Mouse (Mus musculus) gastrocnemius, postnatal 36 days (tissue): ENCODE measurements around the gene Crybg3. TPM values are rescaled to one million over a fixed set of nuclear protein-coding genes. Genes with fewer than 3 reads are reported as not detected.
"Not testable (repeated sequence)": the region's sequence is repeated elsewhere in the genome, so short reads cannot be mapped to it uniquely, and the experiment has no call there.

ENCODE experiments used
- DNase-seq, 2 experiments: peaks; one replicate each; pipeline ENCODE4 v3.0.0; 2022
- intact Hi-C: fragments of 180-260 bp; cut with DNase I; formaldehyde crosslinking; loops from one replicate; pipeline ENCODE4 v1.15.1; 2025
- total RNA-seq, 2 experiments: library from RNA; stranded (reverse); gene quantifications; 2 replicates each; pipeline ENCODE4 v1.2.3; 2021

The Crybg3 gene
- total RNA-seq, 2 experiments from 2014 or later, result 33.7 TPM

DNA sequence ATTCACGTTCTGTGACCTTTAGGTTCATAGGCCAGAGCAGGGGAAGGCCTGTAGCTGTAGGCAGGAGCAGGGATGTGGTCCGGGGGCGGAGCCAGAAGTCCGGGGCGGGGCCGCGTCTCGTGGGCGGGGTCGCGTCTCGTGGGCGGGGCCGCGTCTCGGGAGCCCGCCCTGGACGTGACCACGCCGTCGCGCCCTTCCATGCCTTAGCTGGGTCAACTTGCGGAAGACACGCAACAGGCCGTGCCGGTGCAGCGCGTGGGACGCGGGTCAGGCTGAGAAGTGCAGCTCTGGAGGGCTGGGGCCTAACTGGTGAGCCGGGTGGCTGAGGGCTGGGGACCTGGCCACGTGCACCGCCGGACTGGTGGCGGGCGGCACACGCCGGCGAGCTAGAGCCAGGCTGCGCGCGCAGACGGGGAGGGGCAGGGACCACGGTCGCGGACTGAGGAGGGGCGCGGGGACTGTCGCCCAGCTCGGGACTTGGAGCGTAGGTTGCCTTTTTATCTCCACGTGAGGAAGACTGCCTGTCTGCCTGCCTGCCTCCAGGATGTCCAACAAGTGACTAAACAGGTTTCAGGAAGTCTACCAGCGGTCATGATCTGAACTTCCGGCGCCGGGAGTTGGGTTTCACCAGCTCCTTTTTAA, 129.0 kb downstream of the Crybg3 start, which contains the start of gene Riox2:
TSS of gene Riox2 (plus strand) at position 139 of the 642 bp plus-strand sequence.
- intact Hi-C loops, result no loop called here
- DNase-seq, result peak; percentile 63 to 84

- intact Hi-C loops, result no loop called here
- no peak for DNase-seq
Measured at GRCm38 (mm10) chr16:59469846-59470245, 130.9 kb downstream of the Crybg3 start.

DNA sequence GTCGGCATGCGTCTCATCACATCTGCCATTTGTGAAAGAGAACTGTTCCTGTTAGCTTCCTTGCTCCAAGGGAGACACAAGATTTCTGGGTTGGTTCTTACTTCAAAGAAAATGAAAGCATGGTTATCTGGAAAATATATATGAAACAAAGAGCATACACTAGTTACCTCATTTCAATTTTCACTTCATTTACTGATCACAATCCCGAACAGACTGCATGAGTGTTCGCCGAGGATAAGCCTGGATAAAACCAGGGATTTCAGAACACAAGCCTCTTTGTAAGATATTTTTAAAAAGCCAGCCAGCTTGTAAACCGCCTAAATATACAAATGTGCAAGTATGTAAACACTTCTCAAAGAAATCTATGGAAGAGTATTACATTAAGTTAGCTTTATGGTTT, 136.8 kb downstream of the Crybg3 start:
- no peak for DNase-seq
- intact Hi-C loops, result no loop called here

GRCm38 (mm10) chr16:59463567-59463966, 137.2 kb downstream of the Crybg3 start:
- intact Hi-C loops, result no loop called here
- DNase-seq, result no peak

- DNase-seq, intact Hi-C loops: not testable (repeated sequence)
Measured at GRCm38 (mm10) chr16:59459259-59459861, 141.4 kb downstream of the Crybg3 start.

DNA sequence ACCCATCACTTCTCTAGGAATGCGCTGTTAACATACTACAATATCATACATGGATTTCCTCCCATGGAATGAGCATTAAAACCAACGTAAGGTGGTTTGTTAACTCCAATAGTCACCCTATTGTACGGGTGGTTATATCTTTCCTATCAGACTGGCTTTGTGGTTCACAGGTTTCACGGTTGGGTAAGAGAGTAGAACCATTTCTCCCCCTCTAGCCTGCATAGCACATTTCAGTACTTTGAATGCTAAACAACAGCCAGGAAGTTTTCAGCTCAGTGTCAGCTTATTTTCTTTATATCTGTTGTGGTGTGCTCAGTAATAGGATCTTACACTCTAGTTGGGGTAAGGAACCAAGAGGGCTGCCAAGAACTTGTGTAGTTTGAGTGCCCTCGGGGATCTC, 149.0 kb downstream of the Crybg3 start:
- no peak for DNase-seq
- intact Hi-C loops, result no loop called here

GRCm38 (mm10) chr16:59449092-59449491, 151.7 kb downstream of the Crybg3 start:
- intact Hi-C loops, result no loop called here
- no peak for DNase-seq

- no peak for DNase-seq
- intact Hi-C loops, result no loop called here
Measured at GRCm38 (mm10) chr16:59448181-59448580, 152.6 kb downstream of the Crybg3 start.

GRCm38 (mm10) chr16:59444880-59445559, 155.8 kb downstream of the Crybg3 start:
- intact Hi-C loops, result no loop called here

More at GRCm38 (mm10) chr16:59444880-59445559, 155.8 kb downstream of the Crybg3 start:
- DNase-seq, result no peak

Other genes with a start within 250 kb of the Crybg3 start
- gene Olfr209, start 237.0 kb downstream of the Crybg3 start, total RNA-seq, result not detected
- not detected for gene Gabrr3, start 193.6 kb downstream of the Crybg3 start, total RNA-seq
- gene Riox2, start 129.2 kb downstream of the Crybg3 start, total RNA-seq, result 10 to 100 TPM; 11.7 to 13.4 TPM
- gene Arl6, start 38.4 kb upstream of the Crybg3 start, total RNA-seq, result 1 to 10 TPM; 1.9 to 2.0 TPM